Mouse (Mus musculus) stomach, embryonic 15.5 days (tissue): Measurements from ENCODE around the gene Galnt17. TPM values are rescaled to one million over a fixed set of nuclear protein-coding genes. Genes with fewer than 3 reads are reported as not detected.

Experiments used
- ATAC-seq: fragments of 200-750 bp; cut with Nextera tagmentation; 2 replicates; pipeline ENCODE4 v1.8.0; 2017; ENCODE audit warnings: low read depth, moderate number of reproducible peaks, moderate TSS enrichment; ENCODE audit not compliant: insufficient read depth, low FRiP score
- H3K27ac ChIP-seq: fragments of 300-500 bp; sonication (generic); 2 replicates; pipeline ENCODE4 v1.5.1; 2015; ENCODE audit warnings: mild to moderate bottlenecking, inconsistent platforms
- H3K27me3 ChIP-seq: fragments of 300-500 bp; sonication (generic); replicated peaks from 2 replicates; pipeline ENCODE4 v1.6.1; 2015; ENCODE audit warnings: inconsistent platforms
- H3K36me3 ChIP-seq: fragments of 300-500 bp; sonication (generic); 2 replicates; pipeline ENCODE4 v1.6.1; 2015; ENCODE audit warnings: inconsistent platforms
- H3K4me1 ChIP-seq: fragments of 300-500 bp; sonication (generic); 2 replicates; pipeline ENCODE4 v1.6.1; 2015; ENCODE audit warnings: inconsistent platforms
- H3K4me2 ChIP-seq: fragments of 300-500 bp; sonication (generic); 2 replicates; pipeline ENCODE4 v1.6.1; 2015; ENCODE audit warnings: mild to moderate bottlenecking, inconsistent platforms
- H3K4me3 ChIP-seq: fragments of 300-500 bp; sonication (generic); replicated peaks from 2 replicates; pipeline ENCODE4 v1.5.1; 2015; ENCODE audit warnings: inconsistent platforms
- H3K9ac ChIP-seq: fragments of 300-500 bp; sonication (generic); 2 replicates; pipeline ENCODE4 v1.6.1; 2015; ENCODE audit warnings: inconsistent platforms
- H3K9me3 ChIP-seq: fragments of 300-500 bp; sonication (generic); 2 replicates; pipeline ENCODE4 v1.6.1; 2016; ENCODE audit warnings: inconsistent platforms
- WGBS: fragments of 180-500 bp; shearing (Covaris S2); methylation state at CpG from one replicate; pipeline ENCODE4 v1.1.7; 2015; 5-methylcytosine and 5-hydroxymethylcytosine counted together
- polyA plus RNA-seq: library from polyadenylated mRNA; unstranded; fragments of >200 nt; fragmentation: Nextera tagmentation; extraction: Ambion mirVana; gene quantifications from 2 replicates; pipeline ENCODE4 v1.2.1, GENCODE M21; 2015

Galnt17 gene
- polyA plus RNA-seq, 1 experiment from 2014 or later: 1.6 TPM

GRCm38 (mm10) chr5:131236906-131237305 lies 71.4 kb downstream of the Galnt17 start:
- H3K4me2 ChIP-seq: no peak overlapping the region
- no peaks in the 10 kb centered on the region for H3K36me3 ChIP-seq
- no peaks in the 10 kb centered on the region for H3K4me1 ChIP-seq
- WGBS: 87% methylated on average over 8 of the region's 8 CpGs
- no peak overlapping the region for H3K9ac ChIP-seq
- H3K9me3 ChIP-seq: no peaks in the 10 kb centered on the region
- H3K27ac ChIP-seq: no peak overlapping the region
- no peak overlapping the region for H3K4me3 ChIP-seq
- ATAC-seq: no peak
- no peaks in the 10 kb centered on the region for H3K27me3 ChIP-seq

- no peak overlapping the region for H3K27ac ChIP-seq
- ATAC-seq: no peak
- no peaks in the 10 kb centered on the region for H3K4me1 ChIP-seq
- no peak overlapping the region for H3K9ac ChIP-seq
- no peaks in the 10 kb centered on the region for H3K27me3 ChIP-seq
- no peak overlapping the region for H3K4me2 ChIP-seq
- H3K9me3 ChIP-seq: no peaks in the 10 kb centered on the region
- no peaks in the 10 kb centered on the region for H3K36me3 ChIP-seq
- 80% methylated on average over 8 of the region's 8 CpGs for WGBS
- H3K4me3 ChIP-seq: no peak overlapping the region
These were observed 74.5 kb downstream of the Galnt17 start for GRCm38 (mm10) chr5:131233828-131234227.

GRCm38 (mm10) chr5:131231060-131231459 lies 77.2 kb downstream of the Galnt17 start:
- Histone ChIP-seq H3K4me1 (no peaks in the 10 kb centered on the region), H3K4me2 (no peak overlapping the region), H3K9me3 (no peaks in the 10 kb centered on the region), H3K27ac (no peak overlapping the region), H3K4me3 (no peak overlapping the region), H3K27me3 (no peaks in the 10 kb centered on the region), H3K36me3 (no peaks in the 10 kb centered on the region), H3K9ac (no peak overlapping the region)
- ATAC-seq: no peak
- 58% methylated on average over 11 of the region's 11 CpGs for WGBS

- no peak overlapping the region for H3K27ac ChIP-seq
- H3K4me1 ChIP-seq: no peaks in the 10 kb centered on the region
- no peaks in the 10 kb centered on the region for H3K36me3 ChIP-seq
- no peak for ATAC-seq
- 65% methylated on average over 10 of the region's 10 CpGs for WGBS
- no peaks in the 10 kb centered on the region for H3K27me3 ChIP-seq
- no peak overlapping the region for H3K4me3 ChIP-seq
- no peak overlapping the region for H3K4me2 ChIP-seq
- no peak overlapping the region for H3K9ac ChIP-seq
- no peaks in the 10 kb centered on the region for H3K9me3 ChIP-seq
These were observed 78.6 kb downstream of the Galnt17 start for GRCm38 (mm10) chr5:131229744-131230143.

GRCm38 (mm10) chr5:131223416-131223815 lies 84.9 kb downstream of the Galnt17 start:
- Histone ChIP-seq H3K4me2 (no peak overlapping the region), H3K4me3 (no peak overlapping the region), H3K27me3 (no peaks in the 10 kb centered on the region), H3K36me3 (no peaks in the 10 kb centered on the region), H3K9ac (no peak overlapping the region), H3K4me1 (no peaks in the 10 kb centered on the region), H3K9me3 (no peaks in the 10 kb centered on the region), H3K27ac (no peak overlapping the region)
- 58% methylated on average over 1 of the region's 1 CpGs for WGBS
- no peak for ATAC-seq

- Histone ChIP-seq H3K36me3 (no peaks in the 10 kb centered on the region), H3K4me1 (no peaks in the 10 kb centered on the region), H3K9me3 (no peaks in the 10 kb centered on the region), H3K27me3 (no peaks in the 10 kb centered on the region), H3K4me3 (no peak overlapping the region), H3K4me2 (no peak overlapping the region), H3K9ac (no peak overlapping the region), H3K27ac (no peak overlapping the region)
- 83% methylated on average over 10 of the region's 10 CpGs for WGBS
- ATAC-seq: no peak
These were observed 85.6 kb downstream of the Galnt17 start for GRCm38 (mm10) chr5:131222498-131223244.

- Histone ChIP-seq H3K9ac (no peak overlapping the region), H3K27ac (no peak overlapping the region), H3K4me3 (no peak overlapping the region), H3K36me3 (no peaks in the 10 kb centered on the region), H3K27me3 (no peaks in the 10 kb centered on the region), H3K9me3 (no peaks in the 10 kb centered on the region), H3K4me2 (no peak overlapping the region), H3K4me1 (no peaks in the 10 kb centered on the region)
- 83% methylated on average over 3 of the region's 3 CpGs for WGBS
- ATAC-seq: no peak
These were observed 90.1 kb downstream of the Galnt17 start for GRCm38 (mm10) chr5:131218221-131218620.

- WGBS: 61% methylated on average over 3 of the region's 3 CpGs
- H3K36me3 ChIP-seq: no peaks in the 10 kb centered on the region
- ATAC-seq: no peak
These were observed 96.7 kb downstream of the Galnt17 start for GRCm38 (mm10) chr5:131211618-131212017.

GRCm38 (mm10) chr5:131201146-131201545 lies 107.2 kb downstream of the Galnt17 start:
- Histone ChIP-seq H3K27me3 (no peaks in the 10 kb centered on the region), H3K9ac (no peak overlapping the region), H3K36me3 (no peaks in the 10 kb centered on the region), H3K27ac (no peak overlapping the region), H3K4me3 (no peak overlapping the region), H3K9me3 (no peaks in the 10 kb centered on the region), H3K4me2 (no peak overlapping the region), H3K4me1 (no peaks in the 10 kb centered on the region)
- WGBS: 51% methylated on average over 2 of the region's 2 CpGs
- no peak for ATAC-seq

More at GRCm38 (mm10) chr5:131211618-131212017, 96.7 kb downstream of the Galnt17 start:
- H3K27ac ChIP-seq: no peak overlapping the region
- no peak overlapping the region for H3K9ac ChIP-seq
- H3K9me3 ChIP-seq: no peaks in the 10 kb centered on the region
- no peaks in the 10 kb centered on the region for H3K27me3 ChIP-seq
- no peaks in the 10 kb centered on the region for H3K4me1 ChIP-seq
- no peak overlapping the region for H3K4me2 ChIP-seq
- H3K4me3 ChIP-seq: no peak overlapping the region

- H3K4me3 ChIP-seq: no peak overlapping the region
- no peaks in the 10 kb centered on the region for H3K27me3 ChIP-seq
- H3K9me3 ChIP-seq: no peaks in the 10 kb centered on the region
- WGBS: 56% methylated on average over 3 of the region's 3 CpGs
- H3K9ac ChIP-seq: no peak overlapping the region
- no peak overlapping the region for H3K4me2 ChIP-seq
- no peak for ATAC-seq
- H3K27ac ChIP-seq: no peak overlapping the region
- no peaks in the 10 kb centered on the region for H3K36me3 ChIP-seq
- H3K4me1 ChIP-seq: no peaks in the 10 kb centered on the region
These were observed 116.0 kb downstream of the Galnt17 start for GRCm38 (mm10) chr5:131192311-131192710.

- H3K4me3 ChIP-seq: no peak overlapping the region
- H3K4me2 ChIP-seq: no peak overlapping the region
- no peaks in the 10 kb centered on the region for H3K4me1 ChIP-seq
- no peak for ATAC-seq
- H3K36me3 ChIP-seq: no peaks in the 10 kb centered on the region
- no peaks in the 10 kb centered on the region for H3K9me3 ChIP-seq
- H3K27ac ChIP-seq: no peak overlapping the region
- H3K27me3 ChIP-seq: no peaks in the 10 kb centered on the region
- no peak overlapping the region for H3K9ac ChIP-seq
These were observed 123.7 kb downstream of the Galnt17 start for GRCm38 (mm10) chr5:131184566-131184965.

GRCm38 (mm10) chr5:131181231-131181630 lies 127.1 kb downstream of the Galnt17 start:
- H3K4me2 ChIP-seq: no peak overlapping the region
- no peak overlapping the region for H3K9ac ChIP-seq
- H3K4me1 ChIP-seq: no peaks in the 10 kb centered on the region
- no peak overlapping the region for H3K4me3 ChIP-seq
- no peaks in the 10 kb centered on the region for H3K9me3 ChIP-seq
- ATAC-seq: no peak
- no peak overlapping the region for H3K27ac ChIP-seq
- no peaks in the 10 kb centered on the region for H3K27me3 ChIP-seq
- H3K36me3 ChIP-seq: no peaks in the 10 kb centered on the region
- WGBS: 75% methylated on average over 1 of the region's 1 CpGs

GRCm38 (mm10) chr5:131180756-131181155 lies 127.5 kb downstream of the Galnt17 start:
- Histone ChIP-seq H3K9ac (no peak overlapping the region), H3K4me3 (no peak overlapping the region), H3K27me3 (no peaks in the 10 kb centered on the region), H3K4me1 (no peaks in the 10 kb centered on the region), H3K27ac (no peak overlapping the region), H3K4me2 (no peak overlapping the region), H3K9me3 (no peaks in the 10 kb centered on the region), H3K36me3 (no peaks in the 10 kb centered on the region)
- ATAC-seq: no peak
- WGBS: 80% methylated on average over 1 of the region's 1 CpGs
